Mouse (Mus musculus): ENCODE results near the gene Prm3.

DNA sequence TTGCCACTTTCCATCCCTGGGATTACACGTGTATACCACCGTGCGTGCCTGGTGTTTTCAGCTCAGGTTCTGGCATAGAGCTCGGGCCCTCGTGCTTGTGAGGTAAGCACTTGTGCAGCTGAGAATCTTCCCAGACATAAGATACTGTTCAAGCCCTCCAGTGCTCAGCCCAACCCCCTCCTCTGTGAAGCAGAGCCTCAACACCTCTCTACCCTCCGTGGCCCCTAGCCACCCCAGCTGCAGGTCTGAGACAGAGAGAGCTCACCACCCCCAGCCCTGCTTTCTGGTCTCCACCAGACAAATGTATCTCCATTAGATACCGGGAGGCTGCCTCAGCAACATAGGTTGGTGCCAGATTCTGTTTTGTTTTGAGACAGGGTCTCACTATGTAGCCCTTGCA is 41.5 kb downstream of the Prm3 start:
- no peak for TF ChIP-seq POLR2A (IDR thresholded peaks at IDR 0.05; ENCODE audit: control insufficient read depth, extremely low read depth, insufficient read depth, low read length, poor library complexity)
- TF ChIP-seq CTCF (IDR thresholded peaks at IDR 0.05; ENCODE audit: borderline replicate concordance, control insufficient read depth, extremely low read depth, insufficient read depth, low read length, poor library complexity) = no peak

Measured in thymus, adult 2 months (tissue).